Mouse (Mus musculus) megakaryocyte, adult 5-6 weeks (primary cell): ENCODE results near the gene Arhgef7. TPM values are rescaled to one million over a fixed set of nuclear protein-coding genes. Genes with fewer than 3 reads are reported as not detected.
A peak's percentile ranks its signal among the peaks of the same experiment; 100 is the strongest.

Experiments used
- ATAC-seq: 2 replicates; pipeline ENCODE4 v1.8.0; 2016; ENCODE audit warnings: mild to moderate bottlenecking, inconsistent platforms; ENCODE audit not compliant: poor library complexity, severe bottlenecking
- total RNA-seq, 2 experiments: library from RNA; stranded (forward) in 1 of 2; stranded (reverse) in 1 of 2; fragments of 153-499, 151-499 nt in 1 of 2; fragments of 221-1000, 200-1000 nt in 1 of 2; gene quantifications; 2 replicates each; pipeline versions ENCODE4 v1.2.3 to v1.2.4; 2015 to 2017

Arhgef7 gene
- total RNA-seq, 2 experiments from 2014 or later: 25.0 to 48.5 TPM

DNA sequence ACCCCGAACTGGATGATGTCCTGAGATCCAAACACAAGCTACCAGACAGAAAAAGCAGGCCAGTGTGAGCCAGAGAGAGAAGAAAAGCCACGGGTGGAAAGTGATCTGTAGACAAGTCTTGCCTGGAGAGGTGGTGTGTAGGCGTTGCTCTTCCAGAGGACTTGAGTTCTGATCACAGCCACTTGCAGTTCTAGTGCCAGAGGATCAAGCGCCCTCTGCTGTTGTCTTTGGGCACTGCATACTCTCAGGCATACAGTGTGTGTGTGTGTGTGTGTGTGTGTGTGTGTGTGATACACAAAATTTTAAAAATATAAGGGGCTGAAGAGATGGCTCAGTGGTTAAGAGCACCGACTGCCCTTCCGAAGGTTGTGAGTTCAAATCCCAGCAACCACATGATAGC, 15.3 kb upstream of the Arhgef7 start:
- no peak for ATAC-seq

DNA sequence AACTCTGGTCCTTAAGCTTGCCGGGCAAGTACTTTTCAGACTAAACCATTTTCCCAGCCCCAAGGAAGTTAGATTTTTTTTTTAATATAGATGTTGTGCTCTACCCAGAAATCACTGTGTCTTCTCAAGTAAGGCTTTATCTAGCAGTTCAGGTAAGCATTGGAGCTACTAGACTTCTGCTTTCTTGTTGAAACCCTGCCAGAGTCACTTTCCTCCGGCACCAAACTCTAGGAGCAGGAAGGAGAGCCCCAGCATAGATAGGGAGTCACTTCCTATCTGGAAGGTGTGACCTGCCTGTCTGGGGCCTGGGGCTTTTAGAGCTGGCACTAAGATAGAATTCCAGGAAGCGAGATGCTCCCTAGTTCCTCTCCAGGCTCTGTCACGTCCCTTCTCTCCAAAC, 10.3 kb upstream of the Arhgef7 start:
- ATAC-seq: no peak

DNA sequence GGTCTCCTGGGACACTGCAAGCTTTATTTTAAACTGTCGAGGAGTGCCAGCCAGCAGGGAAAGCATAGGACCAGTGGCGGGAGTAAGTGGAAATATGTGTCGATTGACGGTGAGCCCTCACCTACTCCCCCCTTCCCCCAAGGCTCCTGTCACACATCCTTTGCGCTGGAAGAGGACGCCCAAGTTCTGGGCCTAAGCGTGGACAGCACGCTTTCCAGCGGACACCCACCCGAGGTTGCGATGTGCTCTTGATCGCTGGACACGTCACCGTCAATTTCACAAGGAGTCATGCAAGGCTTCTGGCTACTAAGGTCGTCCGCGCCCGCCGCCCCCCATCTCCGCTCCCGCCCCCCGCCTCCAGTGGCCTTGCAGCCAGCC, 259 bp upstream of the Arhgef7 start:
- ATAC-seq: no peak

DNA sequence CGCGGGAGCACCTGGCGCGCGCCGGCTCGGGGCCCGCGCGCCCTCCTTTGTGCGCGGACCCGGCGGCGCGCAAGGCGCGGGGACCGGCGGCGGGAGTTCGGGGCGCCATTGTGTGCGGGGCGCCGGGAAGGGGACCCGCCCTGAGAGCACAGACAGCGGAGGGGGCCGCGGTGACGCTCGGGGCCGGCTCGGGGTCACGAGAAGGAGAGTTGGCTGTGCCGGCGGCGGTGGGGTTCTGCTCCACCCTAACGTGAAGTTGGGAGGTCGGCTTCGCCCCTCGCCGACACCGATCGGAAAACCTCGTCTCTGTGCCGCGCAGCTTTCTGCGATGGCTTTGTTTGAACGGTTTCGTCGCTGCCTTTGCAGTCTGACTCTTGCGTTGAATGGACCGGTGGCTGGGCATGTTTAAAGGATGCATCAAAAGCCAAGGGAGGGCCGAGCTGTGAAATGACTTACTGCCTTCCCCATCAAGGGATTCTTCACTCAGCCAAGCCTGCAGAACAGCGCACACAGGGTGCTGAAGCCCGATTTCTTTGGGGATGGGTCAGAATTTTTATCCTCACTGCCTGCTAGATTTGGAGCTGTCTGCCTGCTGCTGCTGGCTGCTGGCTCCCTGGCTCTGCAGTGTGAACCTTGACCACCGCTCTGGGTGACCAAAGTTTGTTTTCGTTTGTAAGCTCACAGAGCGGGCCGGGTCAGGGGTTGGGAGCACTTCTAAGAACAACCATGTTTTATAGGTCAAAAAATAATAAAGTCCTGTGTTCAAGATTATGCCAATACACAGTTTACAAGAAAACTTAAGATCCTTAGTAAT, 1.2 kb downstream of the Arhgef7 start:
- ATAC-seq: no peak

DNA sequence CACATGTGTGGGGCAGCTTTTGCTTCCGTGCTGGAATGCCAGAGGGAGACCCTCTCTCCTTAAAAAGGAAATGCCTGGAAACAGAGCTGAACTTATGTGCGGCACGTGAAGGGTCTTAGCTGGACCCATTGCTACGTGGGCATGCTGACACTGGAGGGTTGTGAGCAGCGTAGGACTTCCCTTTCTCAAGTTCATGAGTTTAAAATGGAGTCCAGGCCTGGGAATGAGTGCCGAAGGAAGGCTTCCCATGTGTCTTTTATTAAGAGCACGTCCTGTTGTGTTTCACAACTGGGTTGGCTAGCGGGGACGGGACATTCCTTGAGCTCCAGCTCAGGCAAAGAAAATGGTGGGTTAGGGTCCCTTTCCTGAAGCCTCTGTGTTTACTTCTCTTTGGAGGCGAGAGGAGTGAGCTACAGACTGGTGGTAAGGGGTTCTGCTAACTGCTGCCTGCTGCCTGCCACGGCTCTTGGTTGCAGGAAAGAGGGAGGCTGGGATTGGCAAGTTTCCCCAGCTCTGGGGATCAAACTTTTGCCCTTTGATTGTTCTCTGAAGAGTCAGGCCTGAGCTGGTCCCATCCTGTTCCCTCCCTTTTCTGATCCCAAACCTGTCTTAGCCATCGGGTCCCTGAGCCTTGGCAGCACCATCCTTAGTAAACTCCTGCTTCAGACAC, 2.9 kb downstream of the Arhgef7 start:
- ATAC-seq: no peak

DNA sequence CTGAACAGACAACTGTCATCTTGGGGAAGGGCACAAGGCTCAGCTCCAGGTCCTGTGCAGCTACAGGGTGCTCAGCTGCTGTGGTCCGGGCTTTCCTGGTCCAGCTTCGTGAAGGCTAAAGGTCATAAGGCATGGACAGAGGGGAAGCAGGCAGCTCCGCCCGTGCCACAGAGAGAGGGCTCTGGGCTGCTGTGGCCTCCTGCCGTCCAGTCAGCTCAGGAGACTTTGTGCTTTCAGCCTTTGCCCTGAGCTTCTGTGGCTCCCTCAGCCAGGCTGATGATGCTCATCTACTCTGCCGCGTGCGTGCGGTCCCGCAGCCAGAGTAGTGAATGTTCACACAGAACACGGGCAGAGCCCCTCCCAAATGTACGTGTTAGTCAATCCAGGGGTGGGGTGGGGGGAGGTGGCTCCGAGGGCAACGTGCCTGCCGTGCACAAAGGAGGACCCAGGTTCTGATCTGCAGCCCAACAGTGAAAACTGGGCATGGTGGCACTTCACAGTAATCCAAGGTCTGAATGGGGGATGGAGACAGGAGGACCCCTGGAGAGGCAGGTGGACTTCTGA, 8.2 kb downstream of the Arhgef7 start:
- ATAC-seq: no peak

DNA sequence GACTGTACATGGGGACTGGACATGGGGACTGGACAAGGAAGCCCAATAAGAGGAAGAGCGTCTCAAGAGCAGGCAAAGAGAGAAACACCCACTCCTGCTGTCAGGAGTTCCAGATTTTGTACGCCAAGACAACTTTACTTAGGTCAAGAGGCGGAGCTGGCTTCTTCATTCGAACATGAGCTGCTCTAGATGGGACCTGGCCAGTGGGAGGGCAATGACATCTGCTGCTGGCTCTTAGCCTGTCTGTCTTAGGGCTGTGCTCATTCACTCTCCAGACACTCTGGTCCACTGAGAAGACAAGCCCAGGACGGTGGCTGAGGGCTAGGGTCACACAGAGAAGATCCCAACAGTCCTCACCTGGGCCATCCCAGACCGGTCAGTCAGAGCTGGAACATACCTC, 9.6 kb downstream of the Arhgef7 start:
- no peak for ATAC-seq

DNA sequence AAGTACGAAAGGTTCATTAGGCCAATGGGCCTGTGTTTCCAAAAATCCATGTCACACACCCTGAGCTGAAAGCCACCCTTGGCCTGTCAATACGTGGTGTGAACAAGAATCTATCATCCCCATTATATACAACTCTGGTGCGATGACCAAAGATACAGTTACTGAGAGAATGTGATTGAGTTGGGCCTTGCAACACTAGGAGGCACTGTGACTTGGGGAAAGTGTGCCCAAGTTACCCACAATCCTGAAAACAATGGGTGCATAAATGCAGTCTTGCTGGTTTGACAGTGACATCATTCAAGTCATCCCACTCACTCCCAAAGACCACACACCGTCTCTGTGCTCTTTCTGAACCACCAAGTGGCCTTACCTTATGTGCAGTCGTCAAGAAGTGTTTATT, 11.6 kb downstream of the Arhgef7 start:
- ATAC-seq: no peak

DNA sequence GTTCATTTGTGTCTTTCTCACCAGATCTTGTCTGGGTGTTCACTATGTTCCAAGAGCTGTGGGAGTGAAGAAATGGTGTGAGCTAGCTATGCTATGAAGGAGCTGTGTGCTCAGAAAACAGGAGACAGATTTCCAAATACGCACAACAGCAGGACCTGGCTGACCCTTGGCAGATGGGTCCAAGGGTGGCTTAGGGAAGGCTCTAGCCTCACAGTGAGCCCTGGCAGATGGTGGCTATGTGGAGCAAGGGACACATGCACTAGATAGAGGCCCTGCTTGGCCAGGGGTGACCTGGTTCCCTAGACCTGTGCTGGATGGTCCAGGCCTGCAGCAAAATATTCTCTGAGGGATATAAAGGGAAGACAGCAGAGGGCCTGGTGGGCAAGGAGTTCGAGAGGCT, 13.3 kb downstream of the Arhgef7 start:
- no peak for ATAC-seq

DNA sequence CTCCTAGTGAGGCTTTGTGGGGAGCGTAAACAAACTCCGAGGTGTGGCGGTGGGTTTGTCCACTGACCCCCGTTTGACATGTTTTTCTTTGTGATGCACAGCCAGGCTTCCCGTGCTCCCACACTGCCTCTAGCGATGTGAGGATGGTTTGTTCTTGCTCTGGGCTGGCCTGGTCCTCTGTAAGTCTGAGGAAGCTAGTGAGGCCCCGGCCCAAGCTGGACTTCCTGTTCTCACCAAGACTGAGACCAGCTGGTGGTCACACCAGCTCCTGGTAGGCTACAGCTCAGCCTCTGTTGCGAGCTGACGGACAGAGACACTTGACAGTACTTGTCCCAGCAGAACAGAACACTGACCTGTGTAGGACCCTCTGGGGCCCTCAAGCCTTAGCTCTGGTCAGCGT, 16.1 kb downstream of the Arhgef7 start:
- no peak for ATAC-seq

DNA sequence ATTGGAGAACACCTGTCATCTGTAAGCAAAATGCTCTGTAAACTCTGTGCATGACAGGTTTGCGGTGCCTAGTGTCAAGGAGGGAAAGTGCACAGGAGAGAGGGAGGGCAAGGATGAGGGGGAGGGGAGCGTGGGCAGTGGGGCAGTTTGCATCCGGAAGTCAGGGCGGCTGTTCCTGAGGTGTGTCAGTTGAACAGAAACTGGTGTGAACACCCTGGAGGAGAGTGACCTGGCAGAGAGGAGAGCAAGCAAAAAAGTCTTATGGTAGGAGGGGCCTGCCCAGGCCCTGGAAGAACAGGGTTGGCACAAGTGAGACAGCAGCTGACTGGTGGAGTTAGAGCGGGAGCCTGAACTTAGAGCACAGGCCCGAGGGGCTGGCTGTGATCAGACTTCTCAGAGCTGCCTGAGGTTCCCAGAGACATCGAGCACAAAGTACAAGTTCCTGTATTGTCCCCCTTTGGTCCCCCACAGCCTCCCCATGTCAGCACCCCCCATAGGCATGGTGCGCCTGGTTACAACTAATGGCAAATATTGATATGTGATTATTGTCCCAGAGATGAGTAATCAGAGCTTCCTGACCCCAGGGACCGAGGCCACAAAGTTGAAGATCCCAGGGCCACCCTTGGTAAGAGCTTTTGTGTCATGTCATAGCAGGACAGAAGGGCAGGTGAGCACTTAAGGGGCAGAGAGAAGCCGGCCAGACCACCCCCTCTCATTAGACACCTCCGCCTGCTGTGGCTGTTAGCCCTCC, 19.5 kb downstream of the Arhgef7 start:
- ATAC-seq: no peak

DNA sequence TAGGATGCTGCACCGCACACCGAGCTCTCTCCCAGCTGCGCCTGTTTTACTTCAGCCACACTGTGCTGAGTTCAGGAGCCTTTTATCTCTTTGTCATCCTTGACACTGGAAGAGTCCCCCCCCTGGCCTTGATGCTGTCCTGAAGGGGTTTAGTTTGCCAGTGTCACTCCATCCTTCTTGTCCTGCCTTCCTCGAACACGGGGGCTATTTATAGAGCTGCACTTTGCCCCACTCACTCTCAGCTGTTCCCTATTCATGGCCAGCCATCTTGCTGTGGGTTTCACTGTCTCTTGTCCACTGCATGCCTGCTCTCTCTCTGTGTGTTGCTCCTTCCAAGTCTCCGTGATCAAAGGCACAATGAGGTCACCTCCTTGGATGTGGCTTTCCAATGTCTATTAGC, 22.0 kb downstream of the Arhgef7 start:
- no peak for ATAC-seq

DNA sequence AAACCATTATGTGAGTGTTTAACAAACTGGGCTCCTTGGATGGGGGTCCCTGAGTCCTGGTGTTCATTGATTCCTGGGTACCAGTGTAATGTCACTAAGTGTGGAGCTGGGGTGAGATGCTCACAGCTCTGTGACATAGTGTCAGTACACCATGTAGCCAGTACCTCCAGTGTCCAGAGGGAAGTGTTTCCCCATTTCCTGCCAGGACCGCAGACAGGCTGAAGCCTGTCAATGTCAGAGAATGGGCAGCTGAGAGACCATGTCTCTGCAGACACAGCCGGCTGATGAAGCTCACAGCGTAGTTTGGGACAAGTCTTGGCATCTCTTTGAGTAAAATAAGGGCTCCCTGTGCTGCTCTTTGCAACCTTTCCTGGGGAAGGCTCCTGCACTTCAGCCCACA, 24.8 kb downstream of the Arhgef7 start:
- no peak for ATAC-seq

DNA sequence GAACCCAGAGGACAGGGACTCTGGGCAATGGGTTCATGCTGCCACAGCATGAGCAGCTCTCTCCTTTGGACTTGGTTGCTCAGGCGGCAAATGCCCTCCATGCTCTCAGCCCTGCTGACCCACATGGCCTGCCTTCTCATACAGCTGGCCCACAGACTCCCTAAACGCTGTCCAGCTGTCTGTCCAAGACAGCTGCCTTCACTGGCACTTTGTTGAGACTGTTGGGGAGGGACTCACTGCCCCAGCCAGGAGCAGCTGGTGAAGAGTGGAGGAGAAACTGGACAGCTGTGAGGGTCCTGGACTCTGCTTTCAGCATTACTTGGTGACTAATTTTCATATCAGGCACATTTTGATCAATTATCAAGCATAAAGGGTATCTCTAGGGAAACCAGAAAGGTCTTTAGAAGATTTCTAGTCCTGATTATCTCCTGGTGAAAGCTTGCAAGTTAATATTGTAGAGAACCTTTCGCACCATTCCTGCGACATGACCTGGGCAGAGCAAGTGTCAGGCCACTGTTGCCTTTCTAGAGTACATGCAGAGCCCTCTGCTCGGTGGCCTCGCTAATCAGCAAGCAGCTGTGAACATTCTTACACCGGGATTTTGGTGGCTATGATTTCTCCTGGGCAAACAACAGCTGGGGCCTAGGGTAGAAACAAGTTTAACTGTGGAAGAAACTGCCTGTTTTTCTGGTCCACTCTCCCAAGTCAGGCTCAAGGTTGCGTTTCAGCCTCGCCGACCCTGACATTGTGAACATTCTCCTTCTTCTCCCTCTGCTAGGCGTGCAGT, 25.8 kb downstream of the Arhgef7 start:
- no peak for ATAC-seq

DNA sequence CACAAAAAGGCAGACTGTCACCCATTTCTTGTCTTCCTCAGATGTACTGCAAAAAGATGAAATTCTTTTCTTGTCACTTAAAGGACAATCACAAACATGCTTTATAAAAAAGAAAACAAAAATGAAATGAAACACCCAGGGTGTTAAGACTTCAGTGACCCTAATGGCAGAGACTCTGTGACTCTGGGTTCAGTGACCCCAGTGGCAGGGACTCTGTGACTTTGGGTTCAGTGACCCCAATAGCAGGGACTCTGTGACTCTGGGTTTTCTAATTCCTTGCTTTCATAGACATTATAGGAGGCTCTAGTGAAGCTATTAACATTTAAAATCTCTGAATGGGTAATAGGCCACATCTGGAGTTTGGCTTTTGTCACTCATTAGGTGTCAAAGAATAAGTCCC, 27.2 kb downstream of the Arhgef7 start:
- no peak for ATAC-seq

DNA sequence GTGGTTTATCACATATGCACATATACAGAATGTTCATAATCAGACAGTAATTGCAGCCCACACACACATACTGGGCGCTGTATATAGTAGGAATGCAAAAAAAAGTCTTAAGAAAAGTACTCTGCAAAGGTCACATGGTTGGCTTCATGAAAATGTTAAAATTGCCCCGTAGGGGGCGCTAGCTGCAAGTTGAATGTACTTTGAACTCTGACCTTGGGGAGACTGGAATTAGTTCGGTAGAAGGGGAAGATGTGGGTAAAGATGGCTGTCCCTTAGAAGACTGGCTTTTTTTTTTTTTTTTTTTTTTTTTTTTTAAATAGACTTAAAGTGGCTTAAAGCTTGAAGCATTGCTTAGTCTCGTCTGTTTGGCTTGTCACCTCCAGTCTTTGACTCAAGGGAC, 28.4 kb downstream of the Arhgef7 start:
- peak; percentile 53 for ATAC-seq

DNA sequence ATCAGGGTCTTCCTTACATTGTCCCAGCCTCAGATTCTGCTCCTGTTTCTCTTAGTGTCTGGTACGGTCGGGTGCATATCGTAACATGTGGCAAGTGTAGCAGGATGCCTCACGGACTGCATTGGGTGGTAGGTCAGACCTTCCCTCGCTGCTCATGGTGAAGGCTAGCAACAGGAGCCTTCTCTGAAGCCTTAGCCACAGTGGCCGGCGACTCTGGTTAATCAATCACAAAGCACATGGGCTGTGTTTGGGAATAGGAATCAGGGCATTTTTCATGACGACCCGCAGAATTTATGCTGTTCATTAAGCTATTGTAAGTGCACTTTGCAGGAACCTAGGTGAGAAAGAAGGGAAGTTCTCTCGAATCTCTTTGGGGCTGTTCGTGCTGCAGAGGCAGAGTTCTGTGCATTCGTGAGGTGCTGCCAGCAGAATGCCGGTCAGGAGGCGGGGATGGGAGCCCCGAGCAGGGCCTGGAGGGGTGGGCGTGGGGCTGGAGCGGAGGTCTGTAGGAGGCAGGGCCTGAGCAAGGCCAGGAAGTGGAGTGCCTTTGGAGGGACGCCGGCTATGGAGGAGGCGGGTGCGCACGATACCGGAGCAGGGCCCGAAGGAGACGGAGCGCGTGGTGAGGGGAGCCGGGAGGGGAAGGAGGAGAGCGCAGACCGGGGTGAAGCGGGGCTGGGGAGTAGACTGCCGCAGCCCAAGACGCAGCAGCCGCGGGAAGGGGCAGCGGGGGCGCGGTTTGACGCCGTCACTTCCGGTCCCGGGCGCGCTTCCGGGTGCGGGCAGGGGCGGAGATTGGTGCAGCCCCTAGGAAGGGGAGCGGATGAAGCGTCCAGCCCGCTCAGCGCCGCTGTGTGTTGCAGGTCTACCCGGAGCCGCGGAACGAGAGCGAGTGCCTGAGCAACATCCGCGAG, 30.3 kb downstream of the Arhgef7 start:
- peak; percentile 97 for ATAC-seq

DNA sequence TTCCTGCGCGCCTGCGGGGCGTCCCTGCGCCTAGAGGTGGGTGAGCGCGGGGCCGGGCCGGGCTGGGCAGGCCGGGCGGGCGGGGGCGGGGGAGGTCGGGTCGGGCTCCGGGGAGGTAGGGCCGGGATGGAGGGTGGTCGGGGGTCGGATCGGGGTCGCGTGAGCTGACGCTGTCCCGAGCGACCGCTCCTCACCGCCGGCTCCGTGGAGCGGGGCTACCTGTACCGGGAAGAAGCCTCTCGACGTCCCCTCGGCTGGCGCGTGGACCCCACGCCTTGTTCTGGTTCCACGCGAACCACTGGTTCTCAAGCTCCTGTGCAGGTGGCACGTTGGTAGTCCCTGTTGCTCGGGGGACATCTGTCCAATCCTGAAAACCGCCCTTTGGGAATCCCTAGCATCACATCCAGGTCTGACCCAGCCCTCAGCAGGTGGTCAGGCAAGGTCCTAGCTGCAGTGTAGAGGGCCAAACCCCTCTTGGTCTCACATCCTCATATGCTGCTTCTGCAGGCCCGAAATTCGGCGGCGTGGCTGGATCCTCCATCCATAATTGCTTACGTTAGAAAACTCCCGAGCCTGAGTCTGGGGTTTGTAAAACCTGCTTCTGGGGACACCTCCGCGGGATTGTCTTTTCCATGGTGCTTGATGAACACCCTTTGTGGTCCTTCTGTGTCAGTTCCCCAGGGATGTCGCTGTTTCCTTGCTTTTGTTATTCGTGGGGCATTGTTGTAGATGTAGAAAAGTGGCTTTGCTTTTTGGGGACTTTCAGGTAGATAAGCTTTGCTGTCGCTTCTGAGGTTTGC, 31.2 kb downstream of the Arhgef7 start:
- ATAC-seq: peak; percentile 24; the same call in 1 of the 2 replicates

DNA sequence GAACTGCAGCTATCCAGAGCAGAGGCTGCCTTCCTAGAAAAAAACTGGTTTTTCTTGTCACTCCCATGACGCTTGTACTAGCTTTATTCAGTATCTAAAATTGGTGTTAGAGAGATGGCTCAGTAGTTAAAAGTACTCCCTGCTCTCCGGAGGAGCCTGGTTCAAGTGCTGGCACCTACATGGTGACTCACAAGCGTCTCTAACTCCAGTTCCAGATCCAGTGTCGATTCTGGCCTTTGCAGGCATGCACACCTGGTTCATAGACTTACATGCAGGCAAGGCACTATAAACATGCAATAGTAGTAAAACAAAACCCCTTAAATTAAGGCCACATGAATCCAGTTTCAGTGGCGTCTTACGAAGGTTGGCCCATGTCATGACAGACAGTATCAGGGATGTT, 34.0 kb downstream of the Arhgef7 start:
- ATAC-seq: no peak
